Comparison of ENCODE assay signal across 28 mouse cellular contexts in genomic region chrX:82764204-82764603, GRCm38 (mm10).
"Had no signal": no experiment of that assay in that cellular context is flagged by ENCODE, and none has a peak within 500 bp of the region (broad histone marks: within the 10 kb centered on the region; RNA-seq: fewer than 3 reads in every experiment).

No protein-coding gene starts in this region.

- H3K9ac ChIP-seq: embryonic facial prominence, embryonic 12.5 days; embryonic facial prominence, embryonic 13.5 days; embryonic facial prominence, embryonic 15.5 days; forebrain, embryonic 12.5 days; forebrain, embryonic 13.5 days; forebrain, embryonic 15.5 days; forebrain, postnatal 0 days had no signal

- H3K4me3 ChIP-seq: embryonic facial prominence, embryonic 10.5 days; embryonic facial prominence, embryonic 12.5 days; embryonic facial prominence, embryonic 13.5 days; embryonic facial prominence, embryonic 15.5 days; erythroblast, embryonic 14.5 days; forebrain, embryonic 10.5 days; forebrain, embryonic 12.5 days; forebrain, embryonic 13.5 days; forebrain, embryonic 15.5 days; gastrocnemius, adult 2 months; heart, adult 2 months had no signal

- H3K27ac ChIP-seq: embryonic facial prominence, embryonic 10.5 days; embryonic facial prominence, embryonic 12.5 days; embryonic facial prominence, embryonic 13.5 days; embryonic facial prominence, embryonic 15.5 days; forebrain, embryonic 10.5 days; forebrain, embryonic 12.5 days; forebrain, embryonic 13.5 days; forebrain, embryonic 15.5 days; gastrocnemius, adult 2 months; heart, adult 2 months had no signal

- H3K4me2 ChIP-seq: embryonic facial prominence, embryonic 12.5 days; embryonic facial prominence, embryonic 13.5 days; embryonic facial prominence, embryonic 15.5 days; forebrain, embryonic 12.5 days; forebrain, embryonic 13.5 days; forebrain, embryonic 15.5 days had no signal

- H3K9me3 ChIP-seq: embryonic facial prominence, embryonic 10.5 days; embryonic facial prominence, embryonic 12.5 days; embryonic facial prominence, embryonic 13.5 days; embryonic facial prominence, embryonic 15.5 days; forebrain, embryonic 10.5 days; forebrain, embryonic 12.5 days; forebrain, embryonic 13.5 days; forebrain, embryonic 15.5 days had no signal

- H3K36me3 ChIP-seq: embryonic facial prominence, embryonic 10.5 days; embryonic facial prominence, embryonic 12.5 days; embryonic facial prominence, embryonic 13.5 days; embryonic facial prominence, embryonic 15.5 days; forebrain, embryonic 10.5 days; forebrain, embryonic 12.5 days; forebrain, embryonic 15.5 days had no signal

- H3K27me3 ChIP-seq: embryonic facial prominence, embryonic 12.5 days; embryonic facial prominence, embryonic 13.5 days; embryonic facial prominence, embryonic 15.5 days; forebrain, embryonic 12.5 days; forebrain, embryonic 13.5 days; forebrain, embryonic 15.5 days had no signal

- ATAC-seq: forebrain, embryonic 13.5 days; forebrain, embryonic 14.5 days; forebrain, embryonic 15.5 days; forebrain, embryonic 16.5 days; forebrain, postnatal 0 days had no signal

- H3K4me1 ChIP-seq: embryonic facial prominence, embryonic 10.5 days; embryonic facial prominence, embryonic 12.5 days; embryonic facial prominence, embryonic 13.5 days; embryonic facial prominence, embryonic 15.5 days; forebrain, embryonic 10.5 days; forebrain, embryonic 12.5 days; forebrain, embryonic 13.5 days; forebrain, embryonic 15.5 days had no signal

- DNase-seq: cerebellum, adult 2 months; cerebellum, adult 8-10 months; cerebellum, adult 9-10 months; cerebellum, adult 9-11 months; cerebellum, postnatal 14 days; cerebellum, postnatal 25 days; cerebellum, postnatal 36 days; embryo, embryonic 11 days; forebrain, postnatal 0 days; gastrocnemius, adult 2 months; gastrocnemius, postnatal 10 days; gastrocnemius, postnatal 14 days; gastrocnemius, postnatal 25 days; gastrocnemius, postnatal 36 days; heart, adult 11 months; heart, adult 18-20 months; heart, adult 2 months had no signal
